Mouse (Mus musculus): ENCODE measurements at regions not wholly inside any gene's neighbourhood (a gene's known extent, or its start where the extent isn't known, plus 50 kb on each side); places are given as distances from the start of the nearest gene placed in this dataset.

GRCm38 (mm10) chr12:10461796-10462195 lies 71.2 kb downstream of the Rdh14 start:
- TF ChIP-seq CTCF (conservative IDR thresholded peaks at IDR 0.05; ENCODE audit: insufficient read depth, insufficient read length, low read depth, low read length) (no peak), POLR2A (IDR thresholded peaks at IDR 0.05; ENCODE audit: low read depth, low read length) (no peak)
